Mouse (Mus musculus): ENCODE results near the gene Hcn1.

DNA sequence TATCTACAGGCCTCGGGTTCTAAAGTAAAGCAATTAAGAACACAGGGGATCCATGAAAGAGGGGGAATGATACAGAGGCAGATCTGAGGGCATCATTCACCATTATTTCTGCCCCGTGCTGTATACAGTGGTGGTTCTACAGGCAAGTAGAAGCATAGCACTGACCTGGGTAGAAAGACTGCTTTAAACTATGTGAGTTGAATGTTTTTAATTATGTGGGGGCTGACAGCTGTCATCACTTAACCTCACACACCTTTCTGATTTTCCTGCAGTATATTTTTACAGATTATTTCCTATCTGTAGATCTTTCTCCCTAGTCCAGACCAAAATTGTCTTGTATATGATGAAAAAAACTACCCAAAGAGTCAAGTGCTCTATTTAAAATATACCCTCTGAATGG lies 382.2 kb downstream of the Hcn1 start:
- TF ChIP-seq MAX (IDR thresholded peaks at IDR 0.05) = no peak
- no peak for TF ChIP-seq CTCF (IDR thresholded peaks at IDR 0.05; ENCODE audit: control insufficient read depth, insufficient read depth, insufficient read length)
- no peak for TF ChIP-seq USF1 (IDR thresholded peaks at IDR 0.05; ENCODE audit: low read depth)
